Mouse (Mus musculus) left cerebral cortex, postnatal 4 days (tissue): ENCODE measurements around the gene Spert. TPM values are rescaled to one million over a fixed set of nuclear protein-coding genes. Genes with fewer than 3 reads are reported as not detected.

Source experiments
- DNase-seq: peaks from one replicate; pipeline ENCODE4 v3.0.0-alpha.2; 2022
- intact Hi-C: fragments of 180-260 bp; cut with DNase I; formaldehyde crosslinking; loops from one replicate; pipeline ENCODE4 v1.15.1; 2025
- total RNA-seq, 2 experiments: library from RNA; stranded (reverse); gene quantifications; 2 replicates each; pipeline ENCODE4 v1.2.3; 2021

The Spert gene
- total RNA-seq = not detected

GRCm38 (mm10) chr14:75592978-75593377, at the start of gene Spert:
TSS of gene Spert (minus strand) at chr14:75593116.
- intact Hi-C loops = no loop called here
- no peak for DNase-seq

GRCm38 (mm10) chr14:75642080-75642479, 49.2 kb upstream of the Spert start, which contains the start of gene Erich6b:
TSS of gene Erich6b (plus strand) at chr14:75642259.
- intact Hi-C loops = loop anchor here (5.0 to 10.0 kb wide), 2 partner anchors 70 to 297 kb away; no protein-coding TSS in a partner anchor
- DNase-seq = no peak

GRCm38 (mm10) chr14:75641369-75641768, 48.5 kb upstream of the Spert start:
- DNase-seq = no peak
- intact Hi-C loops = loop anchor here (5.0 to 10.0 kb wide), 2 partner anchors 71 to 297 kb away; no protein-coding TSS in a partner anchor

GRCm38 (mm10) chr14:75640846-75641245, 47.9 kb upstream of the Spert start:
- intact Hi-C loops = loop anchor here (5.0 to 10.0 kb wide), 2 partner anchors 71 to 296 kb away; no protein-coding TSS in a partner anchor
- peak; percentile 23 for DNase-seq

GRCm38 (mm10) chr14:75637641-75638040, 44.7 kb upstream of the Spert start:
- DNase-seq = peak; percentile 45
- intact Hi-C loops = loop anchor here (10.0 kb wide), 1 partner anchor 443 kb away; no protein-coding TSS in a partner anchor

- intact Hi-C loops = loop anchor here (10.0 kb wide), 1 partner anchor 441 kb away; no protein-coding TSS in a partner anchor
Measured at GRCm38 (mm10) chr14:75636107-75636506, 43.2 kb upstream of the Spert start.

GRCm38 (mm10) chr14:75635350-75635749, 42.4 kb upstream of the Spert start:
- intact Hi-C loops = loop anchor here (10.0 kb wide), 1 partner anchor 441 kb away; no protein-coding TSS in a partner anchor
- DNase-seq = peak; percentile 56

More at GRCm38 (mm10) chr14:75636107-75636506, 43.2 kb upstream of the Spert start:
- no peak for DNase-seq

GRCm38 (mm10) chr14:75628870-75629269, 36.0 kb upstream of the Spert start:
- DNase-seq = no peak
- intact Hi-C loops = no loop called here

- no peak for DNase-seq
- intact Hi-C loops = no loop called here
Measured at GRCm38 (mm10) chr14:75622984-75623383, 30.1 kb upstream of the Spert start.

- intact Hi-C loops = no loop called here
- no peak for DNase-seq
Measured at GRCm38 (mm10) chr14:75616375-75616774, 23.5 kb upstream of the Spert start.

- intact Hi-C loops = no loop called here
- no peak for DNase-seq
Measured at GRCm38 (mm10) chr14:75609176-75609575, 16.3 kb upstream of the Spert start.

- intact Hi-C loops = no loop called here
- DNase-seq = no peak
Measured at GRCm38 (mm10) chr14:75583870-75584269, 9.0 kb downstream of the Spert start.

GRCm38 (mm10) chr14:75579010-75579409, 13.9 kb downstream of the Spert start:
- intact Hi-C loops = no loop called here
- DNase-seq = no peak

- DNase-seq = no peak
- intact Hi-C loops = no loop called here
Measured at GRCm38 (mm10) chr14:75566303-75566702, 26.6 kb downstream of the Spert start.

GRCm38 (mm10) chr14:75565534-75566140, 27.3 kb downstream of the Spert start:
- peak; percentile 92 for DNase-seq
- intact Hi-C loops = no loop called here

GRCm38 (mm10) chr14:75561577-75562331, 31.2 kb downstream of the Spert start:
- intact Hi-C loops = no loop called here
- no peak for DNase-seq

GRCm38 (mm10) chr14:75541731-75542130, 51.2 kb downstream of the Spert start:
- no peak for DNase-seq
- intact Hi-C loops = no loop called here

GRCm38 (mm10) chr14:75540996-75541350, 51.9 kb downstream of the Spert start:
- intact Hi-C loops = no loop called here
- DNase-seq = peak; percentile 56

- no peak for DNase-seq
- intact Hi-C loops = no loop called here
Measured at GRCm38 (mm10) chr14:75540216-75540995, 52.5 kb downstream of the Spert start.

GRCm38 (mm10) chr14:75539205-75539604, 53.7 kb downstream of the Spert start:
- no peak for DNase-seq
- intact Hi-C loops = no loop called here
